Mouse (Mus musculus) bone marrow macrophage, adult 2 months (primary cell): ENCODE data around the gene Dtymk.

ENCODE experiments used
- CTCF ChIP-seq: IDR thresholded peaks from 2 replicates; pipeline ENCODE4 v1.5.1; 2012; ENCODE audit warnings: low read depth, mild to moderate bottlenecking, low read length, moderate library complexity
- POLR2A ChIP-seq: IDR thresholded peaks from 2 replicates; pipeline ENCODE4 v1.6.1; 2012; ENCODE audit warnings: mild to moderate bottlenecking, low read depth, low read length, borderline replicate concordance

GRCm38 (mm10) chr1:93755618-93756017 lies 46.1 kb downstream of the Dtymk start:
- TF ChIP-seq CTCF (no peak), POLR2A (no peak)
